Mouse (Mus musculus): ENCODE results near the gene Tmem47. TPM values are rescaled to one million over a fixed set of nuclear protein-coding genes. Genes with fewer than 3 reads are reported as not detected.

The Tmem47 gene
- total RNA-seq (2023), result not detected in 4 replicates

DNA sequence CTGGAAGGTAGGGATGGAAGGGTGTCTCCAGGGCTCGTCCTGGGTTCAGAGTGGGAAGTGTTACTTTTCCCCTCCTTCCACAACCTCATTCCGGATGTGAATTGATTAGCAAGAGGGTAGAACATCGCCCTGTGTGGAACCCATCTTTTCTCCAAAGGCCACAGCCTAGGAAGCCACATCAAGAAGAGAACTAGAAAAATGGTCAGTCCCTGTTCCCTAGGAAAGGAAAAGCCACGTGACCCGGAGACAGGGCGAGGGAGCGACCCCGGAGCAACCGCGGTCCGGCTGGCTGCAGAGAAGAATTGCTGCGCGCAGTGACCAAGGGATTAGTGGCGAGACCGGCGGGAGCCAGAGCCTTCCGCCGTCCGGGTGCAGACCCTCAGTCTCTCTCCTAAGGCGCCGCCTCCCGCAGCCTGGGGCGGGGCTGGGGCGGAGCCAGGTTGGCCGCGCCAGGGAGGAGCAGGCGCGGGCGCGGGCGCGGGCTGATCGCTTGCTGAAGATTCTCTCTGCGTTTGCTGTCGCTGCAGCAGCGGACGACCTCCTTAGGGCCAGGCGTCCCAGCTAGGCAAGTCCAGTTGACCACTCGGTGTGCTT lies at the start of gene Tmem47:
Gene Tmem47, plus strand, starts transcription at position 489 of the 594 bp plus-strand sequence.

All from B cell, adult 62 days (primary cell).